Mouse (Mus musculus): ENCODE measurements around the gene 2300003K06Rik.
"Not testable (repeated sequence)": the region's sequence is repeated elsewhere in the genome, so short reads cannot be mapped to it uniquely, and the experiment has no call there.

DNA sequence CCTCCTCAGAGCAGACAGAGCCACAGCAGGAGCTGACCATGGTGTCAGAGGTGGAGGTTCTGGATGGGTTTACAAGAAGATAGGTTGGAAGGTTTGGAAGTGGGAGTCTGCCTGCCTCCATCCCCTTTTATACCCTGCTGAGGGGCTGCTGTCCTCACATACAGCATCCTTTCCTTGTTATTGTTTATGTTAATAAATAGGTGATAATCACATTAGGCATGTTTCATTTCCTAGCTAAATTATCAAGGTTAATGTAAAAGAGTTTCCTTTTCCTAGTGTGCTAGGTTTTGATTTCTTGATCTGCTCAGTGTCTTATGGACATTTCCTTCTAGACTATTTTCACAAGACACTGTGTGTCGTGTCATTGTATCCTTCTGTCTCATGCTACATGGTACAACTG is 39.0 kb downstream of the 2300003K06Rik start, which contains the start of gene Gm11569:
- not testable (repeated sequence) for TF ChIP-seq EP300 (optimal IDR thresholded peaks at IDR 0.05); CTCF (IDR thresholded peaks at IDR 0.05; ENCODE audit: low read depth)

All from stomach, postnatal 0 days (tissue).